In the genomic region with DNA sequence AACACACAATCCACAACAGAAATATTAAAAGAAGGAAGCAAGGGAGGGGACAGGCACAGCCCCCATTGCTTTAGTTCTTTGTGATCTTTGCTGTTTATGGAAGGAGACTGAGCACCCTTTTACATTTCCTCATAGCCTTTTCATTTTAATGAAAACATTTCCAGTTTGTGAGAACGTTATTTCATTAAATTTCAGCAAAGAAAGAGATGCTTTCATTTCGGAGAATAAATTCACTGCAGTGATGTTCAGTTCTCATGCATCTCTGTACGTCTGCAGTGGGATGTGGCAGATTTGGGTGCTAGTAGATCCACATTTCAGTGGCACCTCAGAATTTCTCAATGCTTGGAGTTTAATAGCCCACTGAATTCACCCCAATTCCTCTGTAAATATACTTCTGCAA, we compare ENCODE assay signal across 28 mouse cellular contexts. TPM values are rescaled to one million over a fixed set of nuclear protein-coding genes. Genes with fewer than 3 reads are reported as not detected.
DNase-seq lines count a peak whose midpoint lies in the region; ATAC-seq and TF ChIP-seq lines count a peak whose summit lies in the region.
"Had no signal": no experiment of that assay in that cellular context is flagged by ENCODE, and none has a peak within 500 bp of the region (broad histone marks: within the 10 kb centered on the region; RNA-seq: fewer than 3 reads in every experiment).

No protein-coding gene starts in this region.

- WGBS in midbrain, embryonic 11.5 days, result 10% methylated on average over 3 of the region's 3 CpGs
- 18% methylated on average over 3 of the region's 3 CpGs for WGBS in midbrain, embryonic 16.5 days
- WGBS in forebrain, embryonic 11.5 days, result 14% methylated on average over 3 of the region's 3 CpGs
- WGBS in forebrain, postnatal 0 days, result 3% methylated on average over 3 of the region's 3 CpGs

- H3K4me1 ChIP-seq in midbrain, embryonic 11.5 days (ENCODE audit: control insufficient read depth, insufficient read depth, low read length), result peaks cover 5% of the 10 kb centered on the region; the same call in 1 of the 2 replicates
- H3K4me1 ChIP-seq in midbrain, embryonic 16.5 days (ENCODE audit: control insufficient read depth, insufficient read depth, low read length), result peaks cover 10% of the 10 kb centered on the region
- peaks cover 2% of the 10 kb centered on the region; the same call in 1 of the 2 replicates for H3K4me1 ChIP-seq in forebrain, embryonic 11.5 days (replicated peaks; ENCODE audit: control insufficient read depth, insufficient read depth, low read length)
- peaks cover 9% of the 10 kb centered on the region; the same call in 1 of the 2 replicates for H3K4me1 ChIP-seq in forebrain, postnatal 0 days (ENCODE audit: insufficient read depth)

- peak; percentile 24 for DNase-seq in embryo, embryonic 10.5 days (ENCODE audit: low spot score)
- no peak for DNase-seq in embryo, embryonic 9.5 days (ENCODE audit: extremely low spot score)
- DNase-seq in midbrain, embryonic 11.5 days (ENCODE audit: low spot score, missing footprints), result peak; percentile 93
- no peak for DNase-seq in forebrain, embryonic 11.5 days (ENCODE audit: low spot score)
- DNase-seq in forebrain, postnatal 0 days, result peak; percentile 73
- DNase-seq in spleen, adult 18-20 months, result no peak
- DNase-seq: adrenal gland, postnatal 10 days; cerebellum, adult 8-10 months; cerebellum, postnatal 36 days; heart, postnatal 36 days; kidney, adult 9 months; kidney, postnatal 25 days; lung, postnatal 4 days; thymus, postnatal 25 days had no signal

- H3K36me3 ChIP-seq in midbrain, embryonic 11.5 days (ENCODE audit: control insufficient read depth, insufficient read depth, low read length), result no peaks in the 10 kb centered on the region
- H3K36me3 ChIP-seq in midbrain, embryonic 16.5 days (ENCODE audit: control insufficient read depth, insufficient read depth, low read length), result no peaks in the 10 kb centered on the region
- no peaks in the 10 kb centered on the region for H3K36me3 ChIP-seq in forebrain, embryonic 11.5 days (ENCODE audit: control insufficient read depth, insufficient read depth, low read length)
- 0 out of 2 replicates have a peak, but pooled peaks cover 8% of the 10 kb centered on the region for H3K36me3 ChIP-seq in forebrain, postnatal 0 days (ENCODE audit: insufficient read depth)
- H3K36me3 ChIP-seq: embryonic facial prominence, embryonic 12.5 days; hindbrain, embryonic 13.5 days; neural tube, embryonic 15.5 days had no signal

- no peak overlapping the region for H3K4me2 ChIP-seq in midbrain, embryonic 11.5 days
- H3K4me2 ChIP-seq in midbrain, embryonic 16.5 days (ENCODE audit: low read length), result no peak overlapping the region
- H3K4me2 ChIP-seq in forebrain, embryonic 11.5 days (ENCODE audit: low read depth, low read length, severe bottlenecking), result 0 out of 2 replicates have a peak overlapping the region, but pooled peaks have one; percentile 29
- H3K4me2 ChIP-seq in forebrain, postnatal 0 days (ENCODE audit: low read depth), result peak overlapping the region; percentile 26; the same call in 1 of the 2 replicates
- H3K4me2 ChIP-seq: embryonic facial prominence, embryonic 12.5 days; hindbrain, embryonic 13.5 days; neural tube, embryonic 15.5 days had no signal

- H3K27me3 ChIP-seq in midbrain, embryonic 11.5 days (ENCODE audit: control insufficient read depth, insufficient read depth, low read length), result peaks cover 76% of the 10 kb centered on the region
- H3K27me3 ChIP-seq in midbrain, embryonic 16.5 days (ENCODE audit: control insufficient read depth, insufficient read depth, low read depth, low read length), result peaks cover 41% of the 10 kb centered on the region
- H3K27me3 ChIP-seq in forebrain, embryonic 11.5 days (ENCODE audit: control insufficient read depth, insufficient read depth, low read length), result peaks cover 7% of the 10 kb centered on the region; the same call in 1 of the 2 replicates
- no peaks in the 10 kb centered on the region for H3K27me3 ChIP-seq in forebrain, postnatal 0 days (ENCODE audit: insufficient read depth, low read length)

- no peak overlapping the region for H3K27ac ChIP-seq in midbrain, embryonic 11.5 days (ENCODE audit: low read depth, low read length)
- H3K27ac ChIP-seq in midbrain, embryonic 16.5 days (ENCODE audit: low read length), result no peak overlapping the region
- peak overlapping the region; percentile 5; the same call in 1 of the 2 replicates for H3K27ac ChIP-seq in forebrain, embryonic 11.5 days (ENCODE audit: low read depth, low read length)
- peak overlapping the region; percentile 81 for H3K27ac ChIP-seq in forebrain, postnatal 0 days (ENCODE audit: low read depth, low read length)
- H3K27ac ChIP-seq: embryonic facial prominence, embryonic 12.5 days; hindbrain, embryonic 13.5 days; neural tube, embryonic 15.5 days had no signal

- H3K4me3 ChIP-seq in midbrain, embryonic 11.5 days (ENCODE audit: low read depth, low read length), result no peak overlapping the region
- no peak overlapping the region for H3K4me3 ChIP-seq in midbrain, embryonic 16.5 days (ENCODE audit: low read depth, low read length)
- no peak overlapping the region for H3K4me3 ChIP-seq in forebrain, embryonic 11.5 days (ENCODE audit: low read depth, low read length)
- H3K4me3 ChIP-seq in forebrain, postnatal 0 days (ENCODE audit: low read depth, low read length), result no peak overlapping the region
- H3K4me3 ChIP-seq: embryonic facial prominence, embryonic 12.5 days; hindbrain, embryonic 13.5 days; neural tube, embryonic 15.5 days had no signal

- no peak for ATAC-seq in midbrain, embryonic 11.5 days (ENCODE audit: low FRiP score)
- no peak for ATAC-seq in midbrain, embryonic 16.5 days
- no peak for ATAC-seq in forebrain, embryonic 11.5 days (replicated peaks; ENCODE audit: low FRiP score)
- no peak for ATAC-seq in forebrain, postnatal 0 days

- TF ChIP-seq CTCF in forebrain, postnatal 0 days (IDR thresholded peaks at IDR 0.05; ENCODE audit: low read depth), result no peak

- no peak overlapping the region for H3K9ac ChIP-seq in midbrain, embryonic 11.5 days (ENCODE audit: low read length)
- no peak overlapping the region for H3K9ac ChIP-seq in midbrain, embryonic 16.5 days (ENCODE audit: low read depth, low read length)
- peak overlapping the region; percentile 48 for H3K9ac ChIP-seq in forebrain, embryonic 11.5 days (ENCODE audit: low read length)
- peak overlapping the region; percentile 46 for H3K9ac ChIP-seq in forebrain, postnatal 0 days
- H3K9ac ChIP-seq: embryonic facial prominence, embryonic 12.5 days; hindbrain, embryonic 13.5 days; neural tube, embryonic 15.5 days had no signal

- no peaks in the 10 kb centered on the region for H3K9me3 ChIP-seq in midbrain, embryonic 11.5 days (ENCODE audit: control insufficient read depth, low read length)
- H3K9me3 ChIP-seq in midbrain, embryonic 16.5 days (replicated peaks; ENCODE audit: control insufficient read depth, low read length, poor library complexity, severe bottlenecking), result no peaks in the 10 kb centered on the region
- no peaks in the 10 kb centered on the region for H3K9me3 ChIP-seq in forebrain, embryonic 11.5 days (ENCODE audit: control insufficient read depth, low read length)
- H3K9me3 ChIP-seq in forebrain, postnatal 0 days (ENCODE audit: low read length), result no peaks in the 10 kb centered on the region
- H3K9me3 ChIP-seq: embryonic facial prominence, embryonic 12.5 days; hindbrain, embryonic 13.5 days; neural tube, embryonic 15.5 days had no signal

RNA-seq across cellular contexts. Expression of gene Gm43517, which starts 13.7 kb away (rescaled TPM):
- 0.07 TPM in 1 of 2 replicates, not detected in the other for polyA plus RNA-seq in midbrain, embryonic 11.5 days (2014; fragmentation: Nextera tagmentation; extraction: Ambion mirVana)
- 0.10 TPM in 1 of 2 replicates, not detected in the other for polyA plus RNA-seq in midbrain, embryonic 16.5 days (2015; fragmentation: Nextera tagmentation; extraction: Ambion mirVana)
- 1.3 and 1.4 TPM in 2 replicates for polyA plus RNA-seq in forebrain, embryonic 11.5 days (2014; fragmentation: Nextera tagmentation; extraction: Ambion mirVana)
- total RNA-seq in forebrain, postnatal 0 days (2014; rRNA removed), result 16.1 and 16.8 TPM in 2 replicates
- polyA plus RNA-seq in forebrain, postnatal 0 days (2015; fragmentation: Nextera tagmentation; extraction: Ambion mirVana), result 0.53 and 0.85 TPM in 2 replicates
- total RNA-seq: gastrocnemius, adult 18-20 months; gastrocnemius, postnatal 4 days; heart, adult 8-10 months; heart, postnatal 36 days; liver, adult 2 months; megakaryocyte-erythroid progenitor cell, adult 5-6 weeks had no signal
- polyA plus RNA-seq: heart, embryonic 14.5 days; hindbrain, embryonic 13.5 days; intestine, embryonic 14.5 days; liver, adult 2 months; liver, embryonic 16.5 days; lung, embryonic 16.5 days; neural tube, embryonic 15.5 days; stomach, embryonic 14.5 days had no signal

RNA-seq across cellular contexts. Expression of gene Foxg1, which starts 16.2 kb away (rescaled TPM):
- 0.41 and 0.92 TPM in 2 replicates for polyA plus RNA-seq in midbrain, embryonic 11.5 days (2014; fragmentation: Nextera tagmentation; extraction: Ambion mirVana)
- 1.7 and 2.5 TPM in 2 replicates for polyA plus RNA-seq in midbrain, embryonic 16.5 days (2015; fragmentation: Nextera tagmentation; extraction: Ambion mirVana)
- 40.4 and 45.5 TPM in 2 replicates for polyA plus RNA-seq in forebrain, embryonic 11.5 days (2014; fragmentation: Nextera tagmentation; extraction: Ambion mirVana)
- total RNA-seq in forebrain, postnatal 0 days (2014; rRNA removed), result 76.5 and 79.4 TPM in 2 replicates
- 50.8 and 53.4 TPM in 2 replicates for polyA plus RNA-seq in forebrain, postnatal 0 days (2015; fragmentation: Nextera tagmentation; extraction: Ambion mirVana)
- total RNA-seq: gastrocnemius, adult 18-20 months; gastrocnemius, postnatal 4 days; heart, adult 8-10 months; heart, postnatal 36 days; liver, adult 2 months; megakaryocyte-erythroid progenitor cell, adult 5-6 weeks had no signal
- polyA plus RNA-seq: heart, embryonic 14.5 days; intestine, embryonic 14.5 days; liver, adult 2 months; liver, embryonic 16.5 days; neural tube, embryonic 15.5 days; stomach, embryonic 14.5 days had no signal

Comparison
In these comparisons a context has a peak if more than half of its experiments do, and no peak if none do; other contexts are left out.
1. DNase-seq: peak in embryo, embryonic 10.5 days (single experiment), midbrain, embryonic 11.5 days (single experiment) and forebrain, postnatal 0 days (single experiment); none in embryo, embryonic 9.5 days (single experiment), forebrain, embryonic 11.5 days (single experiment) and spleen, adult 18-20 months (0 of 2).
2. H3K27ac ChIP-seq: peak in forebrain, embryonic 11.5 days (single experiment) and forebrain, postnatal 0 days (single experiment); none in midbrain, embryonic 11.5 days (single experiment) and midbrain, embryonic 16.5 days (single experiment).
3. H3K4me2 ChIP-seq: peak in forebrain, embryonic 11.5 days (single experiment) and forebrain, postnatal 0 days (single experiment); none in midbrain, embryonic 11.5 days (single experiment) and midbrain, embryonic 16.5 days (single experiment).
4. H3K9ac ChIP-seq: peak in forebrain, embryonic 11.5 days (single experiment) and forebrain, postnatal 0 days (single experiment); none in midbrain, embryonic 11.5 days (single experiment) and midbrain, embryonic 16.5 days (single experiment).
5. RNA of gene Foxg1, which starts 16.2 kb away (polyA plus RNA-seq): 50.8 to 53.4 TPM in forebrain, postnatal 0 days and 40.4 to 45.5 TPM in forebrain, embryonic 11.5 days; 1.7 to 2.5 TPM in midbrain, embryonic 16.5 days and 0.41 to 0.92 TPM in midbrain, embryonic 11.5 days; every median in the first group is over 10 times any median in the second.